11 mouse cellular contexts compared by ENCODE assay signal in the genomic region with DNA sequence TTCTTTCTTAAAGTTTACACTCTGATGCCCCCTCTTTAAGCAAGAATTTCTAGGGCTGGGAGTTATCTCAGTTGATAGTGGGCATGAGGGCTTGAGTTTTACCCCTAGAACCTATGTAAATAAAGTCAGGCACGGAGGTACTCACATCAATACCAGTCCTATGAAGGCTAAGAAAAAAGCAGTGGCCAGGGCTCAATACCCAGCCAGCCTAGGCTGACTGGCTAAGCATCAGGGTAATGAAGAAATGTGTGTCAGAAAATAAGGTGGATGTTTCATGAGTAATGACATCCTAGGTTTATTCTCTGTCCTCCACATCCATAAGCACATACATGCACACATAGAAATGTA.
DNase-seq lines count a peak whose midpoint lies in the region; ATAC-seq and TF ChIP-seq lines count a peak whose summit lies in the region.
"Had no signal": no experiment of that assay in that cellular context is flagged by ENCODE, and none has a peak within 500 bp of the region (broad histone marks: within the 10 kb centered on the region; RNA-seq: fewer than 3 reads in every experiment).

No protein-coding gene starts in this region.

- DNase-seq in hindbrain, embryonic 14.5 days (ENCODE audit: low spot score): no peak
- DNase-seq in stomach, postnatal 0 days (ENCODE audit: low spot score): no peak
- no peak for DNase-seq in frontal cortex, postnatal 14 days (ENCODE audit: low spot score in 2 of 2)
- DNase-seq in right cerebral cortex, adult 18-20 months: no peak

- TF ChIP-seq EP300 in stomach, postnatal 0 days (optimal IDR thresholded peaks at IDR 0.05): no peak

- H3K4me3 ChIP-seq in hindbrain, embryonic 12.5 days: no peak overlapping the region
- no peak overlapping the region for H3K4me3 ChIP-seq in hindbrain, embryonic 14.5 days (replicated peaks; ENCODE audit: low read length)
- no peak overlapping the region for H3K4me3 ChIP-seq in stomach, embryonic 14.5 days (ENCODE audit: low read depth, low read length)
- H3K4me3 ChIP-seq in stomach, postnatal 0 days (ENCODE audit: low read depth, low read length): no peak overlapping the region
- H3K4me3 ChIP-seq in midbrain, embryonic 15.5 days: no peak overlapping the region
- H3K4me3 ChIP-seq: heart, embryonic 10.5 days; lung, embryonic 15.5 days had no signal

- H3K27me3 ChIP-seq in hindbrain, embryonic 12.5 days: no peaks in the 10 kb centered on the region
- H3K27me3 ChIP-seq in hindbrain, embryonic 14.5 days (ENCODE audit: control insufficient read depth, insufficient read depth, low read length): no peaks in the 10 kb centered on the region
- H3K27me3 ChIP-seq in stomach, embryonic 14.5 days (ENCODE audit: control insufficient read depth, insufficient read depth, low read length): no peaks in the 10 kb centered on the region
- no peaks in the 10 kb centered on the region for H3K27me3 ChIP-seq in stomach, postnatal 0 days (ENCODE audit: control insufficient read depth, insufficient read depth, low read length)
- H3K27me3 ChIP-seq in midbrain, embryonic 15.5 days (replicated peaks): no peaks in the 10 kb centered on the region
- H3K27me3 ChIP-seq: lung, embryonic 15.5 days had no signal

- no peak for TF ChIP-seq CTCF in stomach, postnatal 0 days (IDR thresholded peaks at IDR 0.05; ENCODE audit: low read depth)

- no peak overlapping the region for H3K9ac ChIP-seq in hindbrain, embryonic 12.5 days
- no peak overlapping the region for H3K9ac ChIP-seq in hindbrain, embryonic 14.5 days
- no peak overlapping the region for H3K9ac ChIP-seq in stomach, embryonic 14.5 days (replicated peaks; ENCODE audit: low read depth, low read length)
- H3K9ac ChIP-seq in stomach, postnatal 0 days (ENCODE audit: low read length): no peak overlapping the region
- H3K9ac ChIP-seq in midbrain, embryonic 15.5 days: no peak overlapping the region
- H3K9ac ChIP-seq: lung, embryonic 15.5 days had no signal

- peak; percentile 66 for ATAC-seq in hindbrain, embryonic 12.5 days (ENCODE audit: low FRiP score)
- ATAC-seq in hindbrain, embryonic 14.5 days (ENCODE audit: low FRiP score): no peak
- 0 out of 2 replicates have a peak, but pooled peaks have one; percentile 33 for ATAC-seq in stomach, embryonic 14.5 days (ENCODE audit: insufficient number of reproducible peaks, insufficient read depth, low FRiP score, low read depth)
- no peak for ATAC-seq in stomach, postnatal 0 days (ENCODE audit: low FRiP score, low TSS enrichment)
- ATAC-seq in midbrain, embryonic 15.5 days (replicated peaks): peak; percentile 77
- ATAC-seq in erythroid progenitor cell, adult 5-6 weeks (replicated peaks; ENCODE audit: low FRiP score, poor library complexity, severe bottlenecking): no peak

- 67% methylated on average over 1 of the region's 1 CpGs for WGBS in hindbrain, embryonic 12.5 days
- WGBS in hindbrain, embryonic 14.5 days: 71% methylated on average over 1 of the region's 1 CpGs
- 61% methylated on average over 1 of the region's 1 CpGs for WGBS in stomach, embryonic 14.5 days
- WGBS in stomach, postnatal 0 days: 45% methylated on average over 1 of the region's 1 CpGs
- 60% methylated on average over 1 of the region's 1 CpGs for WGBS in midbrain, embryonic 15.5 days

- no peak overlapping the region for H3K4me2 ChIP-seq in hindbrain, embryonic 12.5 days (replicated peaks)
- H3K4me2 ChIP-seq in hindbrain, embryonic 14.5 days (replicated peaks): no peak overlapping the region
- H3K4me2 ChIP-seq in stomach, embryonic 14.5 days (replicated peaks; ENCODE audit: low read depth, low read length): no peak overlapping the region
- H3K4me2 ChIP-seq in stomach, postnatal 0 days (replicated peaks; ENCODE audit: low read depth): no peak overlapping the region
- H3K4me2 ChIP-seq in midbrain, embryonic 15.5 days: no peak overlapping the region
- H3K4me2 ChIP-seq: liver, embryonic 11.5 days; lung, embryonic 15.5 days had no signal

- H3K27ac ChIP-seq in hindbrain, embryonic 12.5 days: no peak overlapping the region
- H3K27ac ChIP-seq in hindbrain, embryonic 14.5 days: no peak overlapping the region
- no peak overlapping the region for H3K27ac ChIP-seq in stomach, embryonic 14.5 days (ENCODE audit: low read length)
- H3K27ac ChIP-seq in stomach, postnatal 0 days (replicated peaks): no peak overlapping the region
- H3K27ac ChIP-seq in midbrain, embryonic 15.5 days: no peak overlapping the region
- H3K27ac ChIP-seq: heart, embryonic 10.5 days; lung, embryonic 15.5 days had no signal

- H3K4me1 ChIP-seq in hindbrain, embryonic 12.5 days: no peaks in the 10 kb centered on the region
- H3K4me1 ChIP-seq in hindbrain, embryonic 14.5 days (replicated peaks; ENCODE audit: control insufficient read depth, insufficient read depth, low read length): no peaks in the 10 kb centered on the region
- no peaks in the 10 kb centered on the region for H3K4me1 ChIP-seq in stomach, embryonic 14.5 days (ENCODE audit: control insufficient read depth, insufficient read depth, low read length)
- no peaks in the 10 kb centered on the region for H3K4me1 ChIP-seq in stomach, postnatal 0 days (replicated peaks; ENCODE audit: control insufficient read depth, insufficient read depth)
- H3K4me1 ChIP-seq in midbrain, embryonic 15.5 days: no peaks in the 10 kb centered on the region
- H3K4me1 ChIP-seq: heart, embryonic 10.5 days; lung, embryonic 15.5 days had no signal

- H3K36me3 ChIP-seq in hindbrain, embryonic 12.5 days: no peaks in the 10 kb centered on the region
- no peaks in the 10 kb centered on the region for H3K36me3 ChIP-seq in hindbrain, embryonic 14.5 days (replicated peaks; ENCODE audit: control insufficient read depth, insufficient read depth)
- H3K36me3 ChIP-seq in stomach, embryonic 14.5 days (ENCODE audit: control insufficient read depth, insufficient read depth, low read length): no peaks in the 10 kb centered on the region
- no peaks in the 10 kb centered on the region for H3K36me3 ChIP-seq in stomach, postnatal 0 days (ENCODE audit: control insufficient read depth, insufficient read depth, low read length)
- H3K36me3 ChIP-seq in midbrain, embryonic 15.5 days (replicated peaks): no peaks in the 10 kb centered on the region
- H3K36me3 ChIP-seq: heart, embryonic 10.5 days; lung, embryonic 15.5 days had no signal

- H3K9me3 ChIP-seq in hindbrain, embryonic 12.5 days (replicated peaks): no peaks in the 10 kb centered on the region
- H3K9me3 ChIP-seq in hindbrain, embryonic 14.5 days (ENCODE audit: control insufficient read depth, low read length): no peaks in the 10 kb centered on the region
- H3K9me3 ChIP-seq in stomach, embryonic 14.5 days (ENCODE audit: control insufficient read depth, low read depth, low read length): no peaks in the 10 kb centered on the region
- no peaks in the 10 kb centered on the region for H3K9me3 ChIP-seq in stomach, postnatal 0 days (ENCODE audit: control insufficient read depth, low read length)
- H3K9me3 ChIP-seq in midbrain, embryonic 15.5 days: no peaks in the 10 kb centered on the region
- H3K9me3 ChIP-seq: heart, embryonic 10.5 days; lung, embryonic 15.5 days had no signal

Comparison
In these comparisons a context has a peak if more than half of its experiments do, and no peak if none do; other contexts are left out.
1. ATAC-seq: peak in hindbrain, embryonic 12.5 days (single experiment), stomach, embryonic 14.5 days (single experiment) and midbrain, embryonic 15.5 days (single experiment); none in hindbrain, embryonic 14.5 days (single experiment), stomach, postnatal 0 days (single experiment) and erythroid progenitor cell, adult 5-6 weeks (single experiment).